Mouse (Mus musculus) thymus, postnatal 25 days (tissue): ENCODE results near the gene Upf2.
"Not testable (repeated sequence)": the region's sequence is repeated elsewhere in the genome, so short reads cannot be mapped to it uniquely, and the experiment has no call there.

ENCODE experiments used
- DNase-seq: peaks from one replicate; pipeline ENCODE4 v3.0.0; 2022

The Upf2 gene

DNA sequence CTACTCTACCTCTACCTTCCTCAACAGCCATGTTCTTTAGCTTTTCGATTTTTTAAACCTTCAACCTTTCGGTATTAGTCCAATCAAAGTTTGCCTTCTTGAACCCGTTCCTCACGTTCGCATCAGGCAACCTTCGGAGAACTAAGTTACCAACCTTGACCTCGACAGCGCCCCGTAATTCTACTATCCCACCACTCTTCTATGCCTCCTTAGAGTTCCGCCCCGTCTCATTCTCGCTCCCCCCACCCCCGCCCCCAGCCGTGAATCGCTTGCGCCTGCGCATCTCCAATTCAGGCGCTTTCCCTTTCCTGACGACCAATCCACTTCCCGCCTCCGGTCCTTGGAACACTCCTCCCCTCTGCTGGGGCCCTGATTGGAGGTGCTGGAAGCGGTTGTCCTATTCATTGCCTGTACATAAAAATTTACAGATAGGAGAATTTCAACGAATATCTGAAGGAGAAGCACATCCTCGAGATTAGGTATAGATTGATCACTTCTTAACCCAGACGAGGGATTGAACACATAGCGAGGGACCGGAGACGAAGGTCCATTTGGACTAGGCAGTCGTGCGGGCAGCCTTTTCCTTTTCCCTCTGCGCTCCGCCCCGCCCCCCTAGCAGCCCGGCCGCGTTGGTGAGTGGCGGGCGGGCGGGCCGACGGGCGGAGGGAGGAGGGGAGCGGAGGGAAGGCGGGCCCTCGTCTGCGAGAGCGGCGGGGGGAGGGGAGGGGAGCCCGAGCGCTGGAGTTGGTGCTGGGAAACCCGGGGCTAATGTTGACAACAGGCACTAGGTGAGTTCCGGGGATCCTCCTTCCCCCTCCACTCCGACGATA is at the start of gene Upf2:
Gene Upf2 (plus strand): TSS at position 704 of the 830 bp plus-strand sequence.
- peak; percentile 95 for DNase-seq

DNA sequence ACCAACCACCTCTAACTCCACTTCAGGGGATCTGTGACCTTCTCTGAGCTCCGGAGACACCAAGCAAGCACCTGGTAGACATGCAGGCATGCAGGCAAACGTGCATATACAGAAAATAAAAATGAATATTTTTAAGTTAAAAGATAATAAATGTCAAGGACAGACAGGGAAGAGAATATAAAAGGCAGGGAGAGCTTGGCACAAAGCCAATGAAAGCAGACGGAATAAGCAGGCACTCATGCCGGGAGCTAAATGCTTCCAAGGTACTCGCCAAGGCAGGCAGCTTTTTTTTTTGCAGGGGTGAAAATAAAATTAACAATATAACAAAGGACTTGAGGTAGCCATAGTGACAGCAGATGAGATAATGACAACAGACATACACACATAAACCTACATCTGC is 45.2 kb upstream of the Upf2 start:
- no peak for DNase-seq

DNA sequence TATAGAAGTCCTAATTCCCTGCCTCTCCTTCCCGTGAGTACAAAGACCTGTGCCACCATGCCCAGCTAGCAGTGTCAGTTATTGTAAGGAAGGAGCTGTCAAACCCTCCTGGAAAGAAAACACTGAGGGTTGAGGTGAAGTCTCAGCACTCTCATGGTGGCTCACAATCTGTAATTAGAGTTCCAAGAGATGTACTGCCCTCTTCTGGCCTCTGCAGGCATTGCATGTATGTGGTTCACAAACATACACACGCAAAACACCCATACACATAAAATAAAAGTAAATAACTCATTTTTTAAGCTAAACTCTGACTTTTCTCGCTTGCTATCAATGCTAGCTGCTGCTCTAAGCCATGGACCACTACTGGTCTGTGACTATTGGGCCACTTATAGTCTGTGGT is 44.6 kb upstream of the Upf2 start:
- peak; percentile 53 for DNase-seq

DNA sequence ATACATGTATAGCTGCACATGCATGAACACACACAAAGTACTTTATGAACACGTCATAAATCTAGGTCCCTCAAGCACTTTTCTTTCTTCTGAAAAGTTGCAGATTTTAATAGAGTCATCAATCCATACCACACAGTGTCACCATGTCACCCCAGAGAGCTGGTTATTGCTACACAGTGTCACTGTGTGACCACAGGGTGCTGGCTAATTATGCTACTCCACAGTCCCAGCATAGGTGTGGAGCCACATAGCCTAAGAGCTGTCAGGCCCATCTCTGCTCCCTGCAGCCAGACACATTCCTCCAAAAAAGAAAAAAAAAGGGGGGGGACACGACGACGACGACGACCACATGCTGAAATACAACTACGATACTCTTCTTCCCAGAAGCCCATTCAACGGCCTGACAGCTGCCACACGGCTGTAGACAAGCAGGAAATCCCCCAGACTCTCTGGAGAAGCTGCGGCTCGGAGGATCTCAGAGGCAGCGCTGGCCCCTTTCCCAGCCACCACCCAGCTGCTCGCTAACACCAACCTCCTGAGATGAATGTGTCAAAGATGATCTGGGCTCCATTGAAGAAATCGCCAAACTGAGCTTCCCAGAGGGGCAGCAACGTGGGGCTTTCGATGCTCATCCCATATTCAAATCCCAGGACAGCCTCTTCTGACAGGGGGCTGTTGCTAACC is 39.8 kb upstream of the Upf2 start:
- DNase-seq: no peak

DNA sequence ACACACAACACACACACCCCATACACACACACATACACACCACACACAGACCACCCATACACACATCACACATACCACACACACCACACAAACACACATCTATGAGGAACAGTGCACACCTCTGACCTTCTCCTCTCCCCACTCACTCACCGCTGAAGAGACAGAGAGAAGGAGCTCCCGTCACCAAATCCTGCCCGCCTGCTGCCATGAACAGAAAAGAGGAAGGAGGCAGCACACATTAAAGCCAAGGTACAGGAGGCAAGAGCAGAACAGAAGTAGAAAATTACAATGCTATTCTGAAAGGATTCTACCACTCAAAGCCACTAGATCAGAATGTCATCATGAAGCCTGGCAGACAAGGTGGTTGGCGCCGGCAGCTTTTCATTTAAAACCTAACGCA is 28.4 kb upstream of the Upf2 start:
- no peak for DNase-seq

DNA sequence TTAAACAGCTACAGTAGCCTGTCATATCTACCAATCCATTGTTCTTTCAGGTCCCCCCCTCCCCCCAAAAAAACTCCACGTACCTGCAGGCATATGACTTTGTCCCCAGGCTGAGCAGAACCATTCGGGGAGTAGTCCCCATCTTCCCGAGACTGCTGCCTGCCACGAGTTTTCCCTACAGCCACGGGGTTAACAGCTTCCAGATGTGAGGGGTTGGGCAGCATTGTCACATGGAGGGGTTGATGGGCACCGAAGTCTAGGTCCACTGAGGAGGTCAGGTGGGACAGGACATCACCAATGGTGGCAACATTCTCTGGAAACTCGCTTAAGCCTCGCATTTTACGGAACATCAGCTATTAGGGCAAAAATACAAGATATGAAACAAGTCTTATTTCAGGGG is 27.5 kb upstream of the Upf2 start:
- no peak for DNase-seq

DNA sequence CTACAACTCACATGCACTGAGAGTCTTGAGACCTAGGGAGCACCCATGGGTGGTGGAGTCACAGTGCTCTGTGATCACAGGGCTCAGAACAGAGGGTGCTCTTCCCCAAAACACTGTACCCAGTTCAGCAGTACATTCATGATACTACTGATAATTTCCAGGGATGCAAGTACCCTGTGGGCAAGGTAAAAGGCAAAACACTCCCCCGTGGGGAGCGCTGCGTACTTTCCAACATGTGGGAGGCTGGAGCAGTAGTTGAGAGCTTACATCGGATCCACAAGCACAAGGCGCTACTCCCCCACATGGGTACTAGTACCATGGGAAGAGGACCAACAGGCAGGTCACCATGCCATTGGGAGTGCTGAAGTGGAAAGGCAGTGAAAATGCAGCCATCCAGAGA is 23.8 kb upstream of the Upf2 start:
- no peak for DNase-seq

DNA sequence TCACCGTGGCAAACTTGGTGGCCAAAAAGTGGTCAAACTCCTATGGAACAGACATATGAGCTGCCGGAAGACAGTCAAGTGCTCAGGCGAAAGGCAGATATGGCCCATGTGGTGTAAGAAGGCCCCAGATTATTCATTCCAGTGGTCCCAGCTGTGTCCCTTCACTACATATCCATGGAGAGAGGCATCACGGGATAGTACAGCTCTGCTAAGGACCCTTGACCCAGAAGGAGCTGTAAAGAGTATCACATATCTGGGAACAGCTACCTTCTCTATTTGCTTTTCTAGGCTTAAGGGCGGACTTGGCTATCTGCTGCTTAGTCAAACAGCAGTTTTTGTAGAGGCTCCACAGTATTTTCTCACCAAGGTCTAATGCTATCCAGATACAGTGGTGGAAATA is 21.5 kb upstream of the Upf2 start:
- no peak for DNase-seq

DNA sequence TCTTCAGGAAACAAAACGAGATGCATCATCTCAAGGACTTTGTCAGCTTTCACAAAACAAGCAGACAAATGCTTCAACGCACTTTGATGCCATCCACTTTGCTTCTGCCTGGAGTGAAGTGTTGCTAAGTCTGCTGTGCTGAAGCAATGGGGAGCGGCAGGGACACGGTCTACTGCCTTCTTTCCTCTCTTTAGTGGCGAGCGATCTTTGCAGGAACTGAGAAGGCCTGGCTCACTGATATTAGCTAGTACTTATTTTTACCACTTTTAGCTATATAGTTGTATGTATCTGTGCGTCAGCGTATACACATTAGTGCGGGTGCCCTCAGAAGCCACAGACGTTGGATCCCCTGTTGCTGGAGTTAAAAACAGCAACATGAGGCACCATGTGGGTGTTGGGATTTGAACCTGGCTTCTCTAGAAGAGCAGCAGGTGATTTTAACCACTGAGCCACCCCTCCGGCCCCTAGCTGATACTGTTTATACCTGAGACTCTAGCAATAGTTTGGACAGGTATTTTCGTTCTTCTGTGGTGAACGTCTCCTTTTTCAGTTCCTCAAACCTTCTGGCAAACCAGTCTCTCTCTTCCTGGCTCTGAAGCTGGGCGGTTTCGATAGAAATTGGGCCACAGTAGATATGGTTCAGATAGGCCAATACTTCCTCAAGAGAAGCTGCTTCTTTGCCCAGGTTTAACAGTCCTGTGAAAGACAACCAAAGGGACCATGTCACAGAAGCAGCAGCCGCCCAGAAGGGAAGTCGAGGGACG is 20.8 kb upstream of the Upf2 start:
- no peak for DNase-seq

DNA sequence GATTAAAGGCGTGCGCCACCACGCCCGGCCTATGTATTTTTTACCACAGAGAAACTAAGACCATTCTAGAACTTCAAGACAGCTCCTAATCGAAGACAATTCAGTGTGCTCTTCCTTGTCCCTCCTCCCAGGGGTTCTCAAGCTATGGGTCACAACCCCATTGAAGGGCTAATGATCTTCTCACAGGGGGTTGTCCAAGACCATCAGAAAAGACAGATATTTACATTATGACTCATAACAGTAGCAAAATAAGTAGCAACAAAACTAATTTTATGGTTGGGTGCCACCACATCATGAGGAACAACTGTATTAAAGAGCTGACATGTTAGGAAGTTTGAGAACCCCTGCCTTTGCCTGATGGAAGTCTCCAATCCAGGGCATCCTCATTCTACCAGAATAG is 19.3 kb upstream of the Upf2 start:
- no peak for DNase-seq

DNA sequence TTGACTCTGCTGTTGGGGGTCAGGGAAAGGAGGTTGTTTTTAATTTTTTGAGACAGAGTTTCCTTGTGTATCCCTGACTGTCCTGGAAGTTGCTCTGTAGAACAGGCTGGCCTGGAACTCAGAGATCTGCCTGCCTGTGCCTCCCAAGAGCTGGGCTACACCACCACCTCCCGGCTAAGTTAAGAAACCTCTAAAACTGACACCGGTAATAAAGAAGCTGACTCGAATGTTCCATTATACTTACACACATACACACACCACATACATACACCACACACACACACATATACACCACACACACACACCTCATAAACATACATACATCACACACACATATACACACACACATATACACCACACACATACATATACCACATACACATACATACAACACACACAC is 16.3 kb upstream of the Upf2 start:
- no peak for DNase-seq

DNA sequence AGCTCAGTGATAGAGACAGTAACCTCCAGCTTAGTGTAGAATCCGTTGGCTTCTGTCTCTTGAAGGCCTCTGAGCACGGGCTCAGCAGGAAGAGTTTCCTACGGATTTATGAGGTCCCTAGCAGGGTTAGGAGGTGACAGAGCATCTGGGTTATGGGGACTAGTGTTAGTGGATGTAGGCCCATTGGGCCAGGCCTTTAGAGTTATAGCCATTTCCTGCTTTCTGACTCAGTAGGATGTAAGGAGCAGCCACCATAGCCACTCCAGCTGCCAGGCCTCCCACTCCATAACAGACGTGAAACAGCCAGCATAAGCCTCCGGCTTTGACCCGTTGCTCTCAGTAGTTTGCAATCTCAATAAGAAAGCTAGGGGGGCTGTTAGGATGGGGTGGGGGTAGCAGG is 15.2 kb upstream of the Upf2 start:
- DNase-seq: no peak

DNA sequence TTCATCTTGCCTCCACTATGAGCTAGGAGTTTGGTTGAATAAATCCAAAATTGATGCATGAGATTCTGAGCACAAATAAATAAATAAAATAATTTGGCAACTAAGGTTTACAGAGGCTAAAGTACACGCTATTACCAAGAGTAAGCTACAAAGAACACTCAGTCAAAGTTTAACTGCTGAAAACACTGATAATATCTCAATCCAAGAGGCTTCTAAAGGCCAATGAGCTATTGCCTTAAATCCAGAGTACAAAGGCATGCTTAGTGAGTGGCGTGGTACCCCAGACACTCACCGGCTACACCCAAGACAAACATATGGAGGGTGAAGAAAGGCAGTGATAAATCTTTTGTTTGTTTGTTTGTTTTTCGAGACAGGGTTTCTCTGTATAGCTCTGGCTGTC is 14.7 kb upstream of the Upf2 start:
- no peak for DNase-seq

DNA sequence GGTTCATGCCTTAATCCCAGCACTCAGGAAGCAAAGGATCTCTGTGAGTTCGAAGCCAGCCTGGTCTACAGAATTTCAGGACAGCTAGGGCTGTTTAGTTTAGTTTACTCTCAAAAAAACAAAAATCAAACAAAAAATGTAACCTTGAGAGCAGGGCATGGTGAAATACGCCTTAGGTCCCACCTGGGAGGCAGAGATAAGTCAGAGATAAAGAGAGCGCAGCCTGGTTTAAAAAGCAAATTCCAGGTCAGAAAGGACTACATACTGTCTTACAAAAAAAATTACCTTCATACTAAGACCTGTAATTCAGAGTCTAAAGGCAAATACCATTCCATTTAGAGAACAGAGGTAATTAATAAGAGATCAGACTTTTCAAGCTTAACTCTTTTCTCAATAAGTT is 11.9 kb upstream of the Upf2 start:
- no peak for DNase-seq

DNA sequence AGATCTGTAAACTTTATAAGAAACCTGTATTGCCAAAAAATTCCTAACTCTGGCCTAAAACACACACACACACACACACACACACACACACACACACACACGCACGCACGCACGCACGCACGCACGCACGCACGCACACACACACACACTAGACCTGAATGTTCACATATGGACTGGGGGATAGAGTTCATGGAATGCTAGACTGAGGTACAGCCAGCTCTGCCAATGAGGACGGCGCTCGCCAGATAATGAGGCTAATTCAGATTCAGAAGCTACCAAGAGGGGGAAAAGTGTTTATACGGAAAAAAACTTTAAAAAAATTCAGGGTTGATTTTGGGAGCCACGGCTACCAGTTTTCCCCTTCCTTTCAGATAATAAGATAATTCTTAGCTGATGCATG is 11.4 kb upstream of the Upf2 start:
- no peak for DNase-seq

DNA sequence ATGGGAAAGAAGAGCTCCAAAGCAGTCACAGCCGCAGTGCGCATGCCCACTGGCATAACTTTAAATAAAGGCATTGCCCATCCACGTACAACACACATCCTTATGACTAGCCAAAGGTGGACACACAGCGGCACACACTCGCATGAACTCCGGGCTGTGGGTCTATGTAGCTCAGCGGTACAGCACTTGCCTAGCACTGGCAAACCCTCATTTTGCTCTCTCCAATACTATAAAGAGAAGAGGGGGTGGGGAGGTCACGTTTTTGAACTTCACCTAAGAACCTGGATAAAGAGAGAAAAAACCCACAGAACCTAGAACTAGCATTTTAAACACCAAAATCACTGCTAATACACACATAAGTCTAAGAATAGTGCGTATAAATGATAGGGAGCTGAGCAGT is 10.3 kb upstream of the Upf2 start:
- no peak for DNase-seq

DNA sequence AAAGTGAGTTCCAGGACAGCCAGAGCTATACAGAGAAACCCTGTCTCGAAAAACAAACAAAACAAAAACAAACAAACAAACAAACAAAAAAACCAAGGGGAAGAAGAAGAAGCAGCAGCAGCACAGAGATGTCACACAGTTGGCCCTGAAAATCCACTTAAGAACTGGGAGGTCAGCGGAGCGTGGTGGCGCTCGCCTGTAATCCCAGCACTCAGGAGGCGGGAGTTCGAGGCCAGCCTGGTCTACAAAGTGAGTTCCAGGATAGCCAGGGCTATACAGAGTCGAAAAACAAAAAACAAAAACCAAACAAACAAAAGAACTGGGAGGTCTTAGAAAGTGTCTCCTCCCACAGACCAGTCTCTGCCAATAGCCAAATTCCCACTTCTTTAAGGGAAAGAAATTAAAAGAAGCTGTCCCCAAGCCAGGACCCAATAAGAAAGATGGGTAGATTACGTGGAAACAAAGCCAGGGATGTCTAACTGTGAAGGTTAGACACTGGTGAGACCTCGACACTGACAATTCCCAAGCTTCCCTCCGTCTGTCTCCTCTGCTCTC is 9.3 kb upstream of the Upf2 start:
- DNase-seq: no peak

DNA sequence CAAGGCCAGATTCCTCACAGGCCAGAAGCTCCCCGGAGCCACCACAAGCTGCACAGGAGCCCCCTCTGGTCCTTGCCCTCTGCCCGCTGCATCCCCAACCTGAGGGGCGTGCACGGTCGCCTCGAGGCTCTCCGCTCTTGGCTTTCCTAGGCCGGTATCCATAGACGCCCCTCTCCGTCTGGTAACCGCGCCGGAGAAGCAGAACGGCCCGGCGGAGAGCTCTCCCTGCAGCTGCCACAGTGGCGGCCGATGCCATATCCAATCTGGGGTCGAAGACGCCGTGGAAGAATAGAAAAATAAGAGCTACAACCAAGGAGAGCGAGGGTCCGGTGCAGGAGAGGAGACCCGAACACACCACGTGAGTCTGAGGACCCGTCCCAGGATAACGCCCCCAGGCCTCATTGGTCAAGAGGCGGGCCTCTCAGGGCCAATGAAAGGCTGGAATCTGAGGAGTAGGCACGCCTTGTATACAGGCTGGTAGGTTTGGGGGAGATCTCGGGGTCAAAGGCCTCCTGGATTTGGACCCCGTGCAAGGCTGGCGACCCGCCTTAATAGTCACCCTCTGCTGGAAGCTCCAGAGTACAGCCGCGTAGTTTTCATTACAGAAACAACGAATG is 8.7 kb upstream of the Upf2 start, which contains the start of gene Dhtkd1:
Gene Dhtkd1 (minus strand): TSS at position 377 of the 617 bp plus-strand sequence.
- peak; percentile 43 for DNase-seq

DNA sequence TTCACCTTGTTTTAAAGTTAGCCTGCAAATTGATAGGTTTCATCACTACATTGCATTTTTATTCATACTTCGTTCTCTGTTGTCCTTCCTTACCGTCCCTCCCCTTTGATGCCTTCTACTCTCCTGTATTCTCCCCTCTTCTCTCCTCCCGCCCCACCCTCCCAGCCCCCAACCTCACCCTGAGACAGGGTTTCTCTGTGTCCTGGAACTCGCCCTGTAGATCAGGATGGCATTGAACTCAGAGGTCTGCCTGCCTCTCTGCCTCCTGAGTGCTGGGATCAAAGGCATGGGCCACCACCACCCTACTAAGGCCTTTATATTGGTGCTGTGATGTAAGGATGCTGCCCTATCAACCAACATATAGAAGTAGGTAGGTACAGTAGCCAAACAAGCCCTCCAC is 8.2 kb upstream of the Upf2 start:
- no peak for DNase-seq

DNA sequence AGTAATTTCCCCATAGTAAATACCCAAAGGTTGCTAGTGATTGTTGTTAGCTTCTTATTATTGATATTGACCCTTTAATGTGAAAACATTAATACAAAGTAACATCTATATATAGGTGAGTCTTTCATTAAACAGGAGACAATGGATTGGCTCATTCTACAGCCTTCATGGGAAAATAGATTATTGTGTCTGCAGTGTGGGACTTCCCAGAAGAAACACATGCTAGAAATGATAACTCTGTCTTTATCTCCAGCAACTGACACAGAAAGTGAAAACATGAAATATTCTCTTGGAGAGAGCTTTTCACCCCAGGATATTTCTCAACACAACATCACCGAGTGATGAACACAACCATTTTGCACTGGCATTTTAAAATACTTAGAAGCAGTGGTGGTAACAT is 5.6 kb upstream of the Upf2 start:
- DNase-seq: no peak

DNA sequence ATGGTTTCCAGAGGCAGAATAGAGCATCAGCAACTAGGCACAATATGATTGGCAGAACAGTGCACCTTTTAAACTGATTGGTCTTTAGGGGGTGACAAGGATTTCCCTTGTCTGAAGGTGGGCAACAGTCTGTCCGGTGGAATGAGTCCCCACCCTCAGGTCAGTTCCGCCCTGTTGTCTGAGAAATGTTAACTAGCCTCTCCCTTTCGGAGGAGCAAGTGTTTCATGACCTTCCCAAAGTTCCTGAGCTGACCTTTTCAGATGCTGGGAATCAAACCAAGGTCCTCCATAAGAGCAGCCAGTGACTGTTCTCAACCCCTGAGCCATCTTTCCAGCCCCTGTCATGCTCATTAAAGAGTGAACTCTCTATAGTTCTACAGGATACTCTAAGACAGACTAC is 4.4 kb upstream of the Upf2 start:
- no peak for DNase-seq

DNA sequence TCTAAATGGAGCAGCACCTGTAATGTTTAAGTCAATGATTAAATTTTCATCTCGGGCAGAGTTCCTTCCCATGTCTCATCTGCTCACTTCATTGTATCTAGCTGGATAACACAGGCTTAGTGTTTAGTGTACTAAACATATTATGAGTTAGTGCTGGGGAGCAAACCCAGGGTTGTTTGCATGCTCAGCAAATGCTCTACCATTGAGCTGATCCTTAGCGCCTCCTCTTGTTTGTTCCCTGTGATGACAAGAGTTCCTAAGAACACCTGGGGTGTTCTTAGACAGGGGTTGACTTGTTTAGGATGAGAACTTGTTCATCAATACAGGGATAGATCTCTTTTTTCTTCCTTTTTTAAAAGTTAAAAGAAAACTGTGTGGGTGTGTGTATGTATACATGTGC is 2.3 kb upstream of the Upf2 start:
- no peak for DNase-seq

DNA sequence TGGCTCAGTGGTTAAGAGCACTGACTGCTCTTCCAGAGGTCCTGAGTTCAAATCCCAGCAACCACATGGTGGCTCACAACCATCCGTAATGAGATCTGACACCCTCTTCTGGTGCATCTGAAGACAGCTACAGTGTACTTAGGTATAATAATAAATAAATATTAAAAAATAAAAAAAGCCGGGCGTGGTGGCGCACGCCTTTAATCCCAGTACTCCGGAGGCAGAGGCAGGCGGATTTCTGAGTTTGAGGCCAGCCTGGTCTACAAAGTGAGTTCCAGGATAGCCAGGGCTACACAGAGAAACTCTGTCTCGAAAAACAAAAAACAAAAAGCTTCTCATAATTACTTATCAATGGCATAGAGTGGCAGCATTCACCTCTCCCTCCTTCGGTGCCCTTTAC is 1.4 kb upstream of the Upf2 start:
- not testable (repeated sequence) for DNase-seq
